Mouse (Mus musculus): ENCODE measurements around the gene Gusb.
"Not testable (repeated sequence)": the region's sequence is repeated elsewhere in the genome, so short reads cannot be mapped to it uniquely, and the experiment has no call there.

Gene Gusb

GRCm38 (mm10) chr5:129974866-129975311 lies 28.0 kb downstream of the Gusb start:
- DNase-seq (ENCODE audit: low read depth, low spot score) = no peak

- DNase-seq (ENCODE audit: low read depth, low spot score) = no peak
These were observed 28.5 kb downstream of the Gusb start for GRCm38 (mm10) chr5:129974354-129974753.

- no peak for DNase-seq (ENCODE audit: low read depth, low spot score)
These were observed 31.4 kb downstream of the Gusb start for GRCm38 (mm10) chr5:129971491-129971890.

GRCm38 (mm10) chr5:129968417-129968816 lies 34.4 kb downstream of the Gusb start:
- DNase-seq (ENCODE audit: low read depth, low spot score) = no peak

GRCm38 (mm10) chr5:129966448-129966847 lies 36.4 kb downstream of the Gusb start:
- no peak for DNase-seq (ENCODE audit: low read depth, low spot score)

GRCm38 (mm10) chr5:129963224-129963623 lies 39.6 kb downstream of the Gusb start:
- DNase-seq (ENCODE audit: low read depth, low spot score) = no peak

- DNase-seq (ENCODE audit: low read depth, low spot score) = no peak
These were observed 47.1 kb downstream of the Gusb start for GRCm38 (mm10) chr5:129955792-129956191.

GRCm38 (mm10) chr5:129954473-129955254 lies 48.2 kb downstream of the Gusb start:
- DNase-seq (ENCODE audit: low read depth, low spot score) = no peak

GRCm38 (mm10) chr5:129952143-129952542 lies 50.7 kb downstream of the Gusb start:
- no peak for DNase-seq (ENCODE audit: low read depth, low spot score)

GRCm38 (mm10) chr5:129947528-129948033 lies 55.3 kb downstream of the Gusb start:
- no peak for DNase-seq (ENCODE audit: low read depth, low spot score)

- no peak for DNase-seq (ENCODE audit: low read depth, low spot score)
These were observed 59.4 kb downstream of the Gusb start for GRCm38 (mm10) chr5:129943402-129943801.

GRCm38 (mm10) chr5:129942073-129942939 lies 60.5 kb downstream of the Gusb start:
- DNase-seq (ENCODE audit: low read depth, low spot score) = not testable (repeated sequence)

- peak; percentile 98 for DNase-seq (ENCODE audit: low read depth, low spot score)
These were observed 61.3 kb downstream of the Gusb start, which contains the start of gene Vkorc1l1 for GRCm38 (mm10) chr5:129941495-129942045. Vkorc1l1 (plus strand) TSS chr5:129941970.

GRCm38 (mm10) chr5:129940736-129941494 lies 61.9 kb downstream of the Gusb start:
- DNase-seq (ENCODE audit: low read depth, low spot score) = no peak

GRCm38 (mm10) chr5:129940281-129940680 lies 62.6 kb downstream of the Gusb start:
- no peak for DNase-seq (ENCODE audit: low read depth, low spot score)
